Mouse (Mus musculus) kidney, adult 9 months (tissue): Measurements from ENCODE around the gene Cd8b1.
"Not testable (repeated sequence)": the region's sequence is repeated elsewhere in the genome, so short reads cannot be mapped to it uniquely, and the experiment has no call there.

Experiments used
- DNase-seq: peaks from one replicate; pipeline ENCODE4 v3.0.0; 2022

The Cd8b1 gene

GRCm38 (mm10) chr6:71322491-71322921 lies at the start of gene Cd8b1:
TSS of gene Cd8b1 (plus strand) at chr6:71322788.
- DNase-seq: no peak

- no peak for DNase-seq
These were observed 48.9 kb upstream of the Cd8b1 start for GRCm38 (mm10) chr6:71273715-71274114.

- DNase-seq: no peak
These were observed 48.0 kb upstream of the Cd8b1 start for GRCm38 (mm10) chr6:71274621-71275020.

- no peak for DNase-seq
These were observed 43.2 kb upstream of the Cd8b1 start for GRCm38 (mm10) chr6:71279418-71279817.

- no peak for DNase-seq
These were observed 29.1 kb upstream of the Cd8b1 start for GRCm38 (mm10) chr6:71293509-71293908.

- DNase-seq: no peak
These were observed 27.3 kb upstream of the Cd8b1 start for GRCm38 (mm10) chr6:71295303-71295702.

- no peak for DNase-seq
These were observed 24.5 kb upstream of the Cd8b1 start for GRCm38 (mm10) chr6:71298051-71298450.

GRCm38 (mm10) chr6:71298751-71299150 lies 23.8 kb upstream of the Cd8b1 start:
- peak; percentile 24 for DNase-seq

- DNase-seq: no peak
These were observed 20.4 kb upstream of the Cd8b1 start for GRCm38 (mm10) chr6:71302097-71302731.

GRCm38 (mm10) chr6:71307486-71307885 lies 15.1 kb upstream of the Cd8b1 start:
- DNase-seq: no peak

- no peak for DNase-seq
These were observed 733 bp upstream of the Cd8b1 start, which contains the start of gene Smyd1 for GRCm38 (mm10) chr6:71321826-71322283. TSS of gene Smyd1 (minus strand) at chr6:71322233.

GRCm38 (mm10) chr6:71324816-71325215 lies 2.2 kb downstream of the Cd8b1 start:
- no peak for DNase-seq

GRCm38 (mm10) chr6:71329881-71330280 lies 7.3 kb downstream of the Cd8b1 start:
- no peak for DNase-seq

- no peak for DNase-seq
These were observed 7.9 kb downstream of the Cd8b1 start for GRCm38 (mm10) chr6:71330486-71330885.

- DNase-seq: not testable (repeated sequence)
These were observed 8.9 kb downstream of the Cd8b1 start for GRCm38 (mm10) chr6:71331491-71331890.

- DNase-seq: no peak
These were observed 9.8 kb downstream of the Cd8b1 start for GRCm38 (mm10) chr6:71332236-71332965.

GRCm38 (mm10) chr6:71333031-71333430 lies 10.4 kb downstream of the Cd8b1 start:
- DNase-seq: no peak

- no peak for DNase-seq
These were observed 11.1 kb downstream of the Cd8b1 start for GRCm38 (mm10) chr6:71333578-71334273.

- DNase-seq: no peak
These were observed 15.1 kb downstream of the Cd8b1 start for GRCm38 (mm10) chr6:71337666-71338065.

- DNase-seq: no peak
These were observed 16.4 kb downstream of the Cd8b1 start for GRCm38 (mm10) chr6:71338941-71339340.

GRCm38 (mm10) chr6:71339351-71339750 lies 16.8 kb downstream of the Cd8b1 start:
- DNase-seq: no peak

- DNase-seq: no peak
These were observed 18.6 kb downstream of the Cd8b1 start for GRCm38 (mm10) chr6:71341179-71341578.

GRCm38 (mm10) chr6:71348006-71348405 lies 25.4 kb downstream of the Cd8b1 start:
- DNase-seq: no peak

GRCm38 (mm10) chr6:71351201-71351600 lies 28.6 kb downstream of the Cd8b1 start:
- DNase-seq: no peak
